Mouse (Mus musculus) stomach, embryonic 16.5 days (tissue): ENCODE results near the gene Mars. TPM values are rescaled to one million over a fixed set of nuclear protein-coding genes. Genes with fewer than 3 reads are reported as not detected.

Experiments
- polyA plus RNA-seq: library from polyadenylated mRNA; unstranded; fragments of >200 nt; fragmentation: Nextera tagmentation; extraction: Ambion mirVana; gene quantifications from 2 replicates; pipeline ENCODE4 v1.2.1, GENCODE M21; 2015

Gene Mars
- polyA plus RNA-seq, 1 experiment from 2014 or later, result 104 TPM

Other genes starting within 250 kb of the Mars start
- 1,208 and 1,239 TPM in 2 replicates for gene Cdk4, start 248.3 kb downstream of the Mars start, polyA plus RNA-seq
- 158 and 177 TPM in 2 replicates for gene Tspan31, start 241.5 kb downstream of the Mars start, polyA plus RNA-seq
- 0.09 and 0.62 TPM in 2 replicates for gene Agap2, start 236.5 kb downstream of the Mars start, polyA plus RNA-seq
- 114 and 128 TPM in 2 replicates for gene Os9, start 190.7 kb downstream of the Mars start, polyA plus RNA-seq
- gene B4galnt1, start 146.6 kb downstream of the Mars start, polyA plus RNA-seq, result 29.3 and 34.3 TPM in 2 replicates
- gene Slc26a10, start 131.1 kb downstream of the Mars start, polyA plus RNA-seq, result 1.2 and 1.4 TPM in 2 replicates
- 71.3 and 77.0 TPM in 2 replicates for gene Arhgef25, start 121.7 kb downstream of the Mars start, polyA plus RNA-seq
- 68.6 and 79.4 TPM in 2 replicates for gene Dtx3, start 116.1 kb downstream of the Mars start, polyA plus RNA-seq
- gene Pip4k2c, start 100.2 kb downstream of the Mars start, polyA plus RNA-seq, result 33.5 and 34.4 TPM in 2 replicates
- gene Kif5a, start 48.4 kb downstream of the Mars start, polyA plus RNA-seq, result 6.5 and 6.7 TPM in 2 replicates
- gene Dctn2, start 45.4 kb downstream of the Mars start, polyA plus RNA-seq, result 171 and 173 TPM in 2 replicates
- gene Mbd6, start 22.8 kb downstream of the Mars start, polyA plus RNA-seq, result 8.6 and 11.6 TPM in 2 replicates
- 4.2 and 6.6 TPM in 2 replicates for gene Arhgap9, start 10.2 kb upstream of the Mars start, polyA plus RNA-seq
- gene Gli1, start 30.2 kb upstream of the Mars start, polyA plus RNA-seq, result 9.8 and 9.9 TPM in 2 replicates
- 0.06 TPM in 1 of 2 replicates, not detected in the other for gene Inhbe, start 42.6 kb upstream of the Mars start, polyA plus RNA-seq
- gene Inhbc, start 58.6 kb upstream of the Mars start, polyA plus RNA-seq, result 0.15 and 0.27 TPM in 2 replicates
- gene R3hdm2, start 68.5 kb upstream of the Mars start, polyA plus RNA-seq, result 19.3 and 22.5 TPM in 2 replicates
- 0.70 and 5.5 TPM in 2 replicates for gene Stac3, start 189.9 kb upstream of the Mars start, polyA plus RNA-seq
- 192 and 231 TPM in 2 replicates for gene Ndufa4l2, start 203.2 kb upstream of the Mars start, polyA plus RNA-seq
- gene Shmt2, start 210.7 kb upstream of the Mars start, polyA plus RNA-seq, result 152 and 163 TPM in 2 replicates
- gene Nxph4, start 222.8 kb upstream of the Mars start, polyA plus RNA-seq, result 3.4 and 4.6 TPM in 2 replicates